In genomic region chr11:83851273-83852015, GRCm38 (mm10) we compare ENCODE assay signal across 8 mouse cellular contexts. TPM values are rescaled to one million over a fixed set of nuclear protein-coding genes. Genes with fewer than 3 reads are reported as not detected.
A peak's percentile ranks its signal among the peaks of the same experiment; 100 is the strongest.
DNase-seq lines count a peak whose midpoint lies in the region; ATAC-seq and TF ChIP-seq lines count a peak whose summit lies in the region.

No protein-coding gene starts in this region.

- H3K79me2 ChIP-seq in liver, adult 2 months (ENCODE audit: control insufficient read depth, insufficient read depth, low read length) = peaks cover 4% of the 10 kb centered on the region

- no peak for TF ChIP-seq POLR2A in liver, adult 2 months (IDR thresholded peaks at IDR 0.05; ENCODE audit: extremely low read depth, insufficient read depth, low read length)

- 2% methylated on average over 36 of the region's 36 CpGs for WGBS in liver, adult 2 months
- WGBS in embryonic facial prominence, embryonic 13.5 days = 2% methylated on average over 36 of the region's 36 CpGs
- under 1% methylated on average over 30 of the region's 36 CpGs for WGBS in limb, embryonic 11.5 days
- under 1% methylated on average over 36 of the region's 36 CpGs for WGBS in neural tube, embryonic 12.5 days

- no peak for TF ChIP-seq CTCF in liver, adult 2 months (IDR thresholded peaks at IDR 0.05; ENCODE audit: low read depth, low read length)

- peak overlapping the region; percentile 32 for H3K4me2 ChIP-seq in embryonic facial prominence, embryonic 13.5 days
- 0 out of 2 replicates have a peak overlapping the region, but pooled peaks have one; percentile 12 for H3K4me2 ChIP-seq in limb, embryonic 11.5 days (ENCODE audit: low read depth, severe bottlenecking)
- H3K4me2 ChIP-seq in neural tube, embryonic 12.5 days (replicated peaks) = peak overlapping the region; percentile 31

- H3K4me1 ChIP-seq in liver, adult 2 months (ENCODE audit: control insufficient read depth, insufficient read depth, low read length) = peaks cover 3% of the 10 kb centered on the region
- H3K4me1 ChIP-seq in embryonic facial prominence, embryonic 13.5 days = peaks cover 32% of the 10 kb centered on the region
- H3K4me1 ChIP-seq in limb, embryonic 11.5 days (ENCODE audit: control insufficient read depth, insufficient read depth, low read length) = peaks cover 24% of the 10 kb centered on the region
- peaks cover 23% of the 10 kb centered on the region for H3K4me1 ChIP-seq in neural tube, embryonic 12.5 days

- no peak; the same call in 1 of the 2 replicates for ATAC-seq in embryonic facial prominence, embryonic 13.5 days (ENCODE audit: insufficient number of reproducible peaks, insufficient read depth, low FRiP score, low TSS enrichment, low read depth)
- ATAC-seq in limb, embryonic 11.5 days (ENCODE audit: insufficient number of reproducible peaks, low FRiP score, low TSS enrichment, low read depth) = peak; percentile 54; the same call in 1 of the 2 replicates
- ATAC-seq in neural tube, embryonic 12.5 days (ENCODE audit: low FRiP score, low read depth) = no peak

- no peaks in the 10 kb centered on the region for H3K27me3 ChIP-seq in liver, adult 2 months (ENCODE audit: control insufficient read depth, insufficient read depth, low read length)
- H3K27me3 ChIP-seq in embryonic facial prominence, embryonic 13.5 days = peaks cover 84% of the 10 kb centered on the region
- H3K27me3 ChIP-seq in limb, embryonic 11.5 days (ENCODE audit: control insufficient read depth, insufficient read depth, low read length) = peaks cover 59% of the 10 kb centered on the region
- H3K27me3 ChIP-seq in neural tube, embryonic 12.5 days (replicated peaks) = peaks cover 80% of the 10 kb centered on the region

- DNase-seq in liver, adult 2 months (ENCODE audit: extremely low read depth, low read depth, low spot score) = peak; percentile 45
- DNase-seq in liver = no peak
- no peak for DNase-seq in limb, embryonic 11.5 days (ENCODE audit: low spot score)
- DNase-seq in frontal cortex, postnatal 14 days (ENCODE audit: low spot score in 2 of 2) = no peak
- no peak for DNase-seq in cerebellum, postnatal 4 days (ENCODE audit: low spot score in 2 of 2)
- no peak for DNase-seq in thymus, adult 18-20 months

- peak overlapping the region; percentile 98 for H3K27ac ChIP-seq in liver, adult 2 months (replicated peaks; ENCODE audit: insufficient read depth, low read depth, low read length)
- no peak overlapping the region for H3K27ac ChIP-seq in embryonic facial prominence, embryonic 13.5 days
- no peak overlapping the region for H3K27ac ChIP-seq in limb, embryonic 11.5 days (replicated peaks; ENCODE audit: low read depth, low read length)
- H3K27ac ChIP-seq in neural tube, embryonic 12.5 days = no peak overlapping the region

- peak overlapping the region; percentile 77 for H3K4me3 ChIP-seq in liver, adult 2 months (ENCODE audit: insufficient read depth, low read depth, low read length)
- peak overlapping the region; percentile 23 for H3K4me3 ChIP-seq in embryonic facial prominence, embryonic 13.5 days
- peak overlapping the region; percentile 14; the same call in 1 of the 2 replicates for H3K4me3 ChIP-seq in limb, embryonic 11.5 days (ENCODE audit: low read depth, low read length)
- 0 out of 2 replicates have a peak overlapping the region, but pooled peaks have one; percentile 7 for H3K4me3 ChIP-seq in neural tube, embryonic 12.5 days

- H3K9ac ChIP-seq in liver, adult 2 months (ENCODE audit: low read depth, low read length) = peak overlapping the region; percentile 73
- peak overlapping the region; percentile 11; the same call in 1 of the 2 replicates for H3K9ac ChIP-seq in embryonic facial prominence, embryonic 13.5 days
- no peak overlapping the region for H3K9ac ChIP-seq in limb, embryonic 11.5 days (ENCODE audit: low read length)
- 0 out of 2 replicates have a peak overlapping the region, but pooled peaks have one; percentile 0 for H3K9ac ChIP-seq in neural tube, embryonic 12.5 days

- no peaks in the 10 kb centered on the region; the same call in 1 of the 2 replicates for H3K36me3 ChIP-seq in liver, adult 2 months (ENCODE audit: control insufficient read depth, insufficient read depth, low read length)
- no peaks in the 10 kb centered on the region for H3K36me3 ChIP-seq in embryonic facial prominence, embryonic 13.5 days
- peaks cover 2% of the 10 kb centered on the region; the same call in 1 of the 2 replicates for H3K36me3 ChIP-seq in limb, embryonic 11.5 days (ENCODE audit: control insufficient read depth, insufficient read depth, low read length)
- no peaks in the 10 kb centered on the region for H3K36me3 ChIP-seq in neural tube, embryonic 12.5 days

- no peaks in the 10 kb centered on the region for H3K9me3 ChIP-seq in embryonic facial prominence, embryonic 13.5 days
- no peaks in the 10 kb centered on the region for H3K9me3 ChIP-seq in limb, embryonic 11.5 days (ENCODE audit: control insufficient read depth, low read length)
- H3K9me3 ChIP-seq in neural tube, embryonic 12.5 days = no peaks in the 10 kb centered on the region

RNA-seq across cellular contexts. Expression of gene Hnf1b, which starts 1.6 kb away (rescaled TPM):
- total RNA-seq in liver, adult 2 months (2014; rRNA removed) = 2.2 and 2.4 TPM in 2 replicates
- polyA plus RNA-seq in liver, adult 2 months (2012; rRNA removed) = 13.7 and 14.9 TPM in 2 replicates
- 0.12 TPM in 1 of 2 replicates, not detected in the other for polyA plus RNA-seq in embryonic facial prominence, embryonic 13.5 days (2015; fragmentation: Nextera tagmentation; extraction: Ambion mirVana)
- polyA plus RNA-seq in limb, embryonic 11.5 days (2014; fragmentation: Nextera tagmentation; extraction: Ambion mirVana) = 0.25 TPM in 1 of 2 replicates, not detected in the other
- 0.19 and 0.20 TPM in 2 replicates for polyA plus RNA-seq in neural tube, embryonic 12.5 days (2016; fragmentation: Nextera tagmentation; extraction: Ambion mirVana)

Comparison
In these comparisons a context has a peak if more than half of its experiments do, and no peak if none do; other contexts are left out.
1. H3K4me3 ChIP-seq: peak in every context shown above with its lines; median percentile 77 in liver, adult 2 months; 23 in embryonic facial prominence, embryonic 13.5 days; 14 in limb, embryonic 11.5 days; 7 in neural tube, embryonic 12.5 days.
2. RNA of gene Hnf1b, which starts 1.6 kb away (polyA plus RNA-seq): 13.7 to 14.9 TPM in liver, adult 2 months; 0.25 TPM in limb, embryonic 11.5 days, 0.19 to 0.20 TPM in neural tube, embryonic 12.5 days and 0.12 TPM in embryonic facial prominence, embryonic 13.5 days; every median in the first group is over 10 times any median in the second.
3. Peak in every context shown above with its lines, with median percentiles within 50 percentile points of each other: H3K4me2 ChIP-seq.